7 mouse cellular contexts compared by ENCODE assay signal in genomic region chr6:94282301-94283241, GRCm38 (mm10). TPM values are rescaled to one million over a fixed set of nuclear protein-coding genes. Genes with fewer than 3 reads are reported as not detected.
DNase-seq lines count a peak whose midpoint lies in the region; ATAC-seq and TF ChIP-seq lines count a peak whose summit lies in the region.

No protein-coding gene starts in this region.

- peak overlapping the region; percentile 52 for H3ac ChIP-seq in C2C12 (ENCODE audit: control insufficient read depth, insufficient read length, low read depth)

- DNase-seq in NIH3T3 (ENCODE audit: low read depth), result peak; percentile 66
- DNase-seq in lung, postnatal 25 days (ENCODE audit: low spot score), result peak; percentile 42

- H3K9me3 ChIP-seq in heart, embryonic 12.5 days (replicated peaks), result peaks cover 2% of the 10 kb centered on the region; the same call in 1 of the 2 replicates
- H3K9me3 ChIP-seq in kidney, embryonic 16.5 days (ENCODE audit: low read length), result no peaks in the 10 kb centered on the region

- H3K79me3 ChIP-seq in C2C12 (ENCODE audit: low read depth), result peaks cover 43% of the 10 kb centered on the region

- H3K79me2 ChIP-seq in C2C12 (ENCODE audit: control insufficient read depth, insufficient read depth), result peaks cover 56% of the 10 kb centered on the region

- H3K4me2 ChIP-seq in heart, embryonic 12.5 days, result peak overlapping the region; percentile 91
- peak overlapping the region; percentile 97 for H3K4me2 ChIP-seq in kidney, embryonic 16.5 days (replicated peaks; ENCODE audit: low read depth, low read length)

- H3K36me3 ChIP-seq in C2C12 (ENCODE audit: control insufficient read depth, insufficient read depth), result no peaks in the 10 kb centered on the region
- H3K36me3 ChIP-seq in heart, embryonic 12.5 days, result no peaks in the 10 kb centered on the region
- H3K36me3 ChIP-seq in kidney, embryonic 16.5 days (ENCODE audit: insufficient read depth, low read length), result no peaks in the 10 kb centered on the region
- H3K36me3 ChIP-seq in testis, adult 2 months (ENCODE audit: control insufficient read depth, insufficient read depth, low read length), result no peaks in the 10 kb centered on the region

- peak overlapping the region; percentile 85 for H3K4me3 ChIP-seq in C2C12 (ENCODE audit: insufficient read depth, poor library complexity, severe bottlenecking)
- peak overlapping the region; percentile 68 for H3K4me3 ChIP-seq in heart, embryonic 12.5 days
- peak overlapping the region; percentile 82 for H3K4me3 ChIP-seq in kidney, embryonic 16.5 days (ENCODE audit: low read length)
- peak overlapping the region; percentile 95 for H3K4me3 ChIP-seq in testis, adult 2 months (ENCODE audit: control insufficient read depth, low read depth, low read length)

- H3K27ac ChIP-seq in heart, embryonic 12.5 days (ENCODE audit: poor library complexity, severe bottlenecking), result peak overlapping the region; percentile 95
- peak overlapping the region; percentile 99 for H3K27ac ChIP-seq in kidney, embryonic 16.5 days (ENCODE audit: low read length)
- H3K27ac ChIP-seq in testis, adult 2 months (ENCODE audit: control insufficient read depth, insufficient read depth, low read depth, low read length), result peak overlapping the region; percentile 33; the same call in 1 of the 2 replicates

- no peak for TF ChIP-seq POLR2A in testis, adult 2 months (IDR thresholded peaks at IDR 0.05; ENCODE audit: control insufficient read depth, low read depth, low read length)

- peak overlapping the region; percentile 82 for H3K9ac ChIP-seq in heart, embryonic 12.5 days
- peak overlapping the region; percentile 92 for H3K9ac ChIP-seq in kidney, embryonic 16.5 days (replicated peaks; ENCODE audit: low read length)

- 0 out of 2 replicates have a peak, but pooled peaks have one; percentile 12 for ATAC-seq in common myeloid progenitor, adult 5-6 weeks (replicated peaks; ENCODE audit: low read depth, poor library complexity, severe bottlenecking)
- ATAC-seq in heart, embryonic 12.5 days (ENCODE audit: insufficient number of reproducible peaks, low FRiP score), result peak; percentile 23
- no peak for ATAC-seq in kidney, embryonic 16.5 days (ENCODE audit: low FRiP score, low TSS enrichment)

- peaks cover 39% of the 10 kb centered on the region for H3K4me1 ChIP-seq in heart, embryonic 12.5 days (replicated peaks)
- H3K4me1 ChIP-seq in kidney, embryonic 16.5 days (ENCODE audit: insufficient read depth, low read length), result peaks cover 22% of the 10 kb centered on the region
- peaks cover 14% of the 10 kb centered on the region for H3K4me1 ChIP-seq in testis, adult 2 months (ENCODE audit: control insufficient read depth, insufficient read depth, low read length)

- no peak for TF ChIP-seq CTCF in C2C12 (IDR thresholded peaks at IDR 0.05; ENCODE audit: control insufficient read depth, insufficient read depth, insufficient read length)
- no peak for TF ChIP-seq CTCF in testis, adult 2 months (IDR thresholded peaks at IDR 0.05; ENCODE audit: control insufficient read depth, insufficient read depth, insufficient replicate concordance, low read depth, low read length)

- WGBS in heart, embryonic 12.5 days, result under 1% methylated on average over 55 of the region's 55 CpGs
- under 1% methylated on average over 55 of the region's 55 CpGs for WGBS in kidney, embryonic 16.5 days

- H3K27me3 ChIP-seq in C2C12 (ENCODE audit: control insufficient read depth, insufficient read depth, insufficient read length), result no peaks in the 10 kb centered on the region
- no peaks in the 10 kb centered on the region for H3K27me3 ChIP-seq in heart, embryonic 12.5 days (replicated peaks)
- no peaks in the 10 kb centered on the region for H3K27me3 ChIP-seq in kidney, embryonic 16.5 days (ENCODE audit: insufficient read depth, low read length)
- H3K27me3 ChIP-seq in testis, adult 2 months (ENCODE audit: control insufficient read depth, insufficient read depth, low read length), result no peaks in the 10 kb centered on the region

TF ChIP-seq in C2C12, 6 proteins besides CTCF, POLR2A, EP300 and RAD21:
- TF ChIP-seq MAX (IDR thresholded peaks at IDR 0.05) (no peak), MYOG (IDR thresholded peaks at IDR 0.05; ENCODE audit: control insufficient read depth, extremely low read depth, insufficient read length) (no peak), MYOD1 (IDR thresholded peaks at IDR 0.05; ENCODE audit: control insufficient read depth, insufficient read length, low read depth) (no peak), USF1 (IDR thresholded peaks at IDR 0.05; ENCODE audit: low read depth) (no peak), FOSL1 (IDR thresholded peaks at IDR 0.05; ENCODE audit: insufficient read depth, low read length, poor library complexity, severe bottlenecking) (no peak), CEBPB (IDR thresholded peaks at IDR 0.05; ENCODE audit: low read depth) (no peak)
TF ChIP-seq in C2C12: peak in this region for 0.

RNA-seq across cellular contexts. Expression of gene Magi1, which starts 1.1 kb away (rescaled TPM):
- 3.8 TPM for polyA plus RNA-seq in C2C12 (2012; fragmentation: generic; extraction: Trizol)
- 0.05 and 0.18 TPM in 2 replicates for total RNA-seq in common myeloid progenitor, adult 5-6 weeks (2017)
- polyA plus RNA-seq in heart, embryonic 12.5 days (2016; fragmentation: Nextera tagmentation; extraction: Ambion mirVana), result 9.9 and 13.2 TPM in 2 replicates
- 7.0 and 9.8 TPM in 2 replicates for polyA plus RNA-seq in kidney, embryonic 16.5 days (2015; fragmentation: Nextera tagmentation; extraction: Ambion mirVana)
- polyA plus RNA-seq in testis, adult 2 months (2012; rRNA removed), result 9.2 and 11.1 TPM in 2 replicates

Comparison
In these comparisons a context has a peak if more than half of its experiments do, and no peak if none do; other contexts are left out.
1. H3K27ac ChIP-seq: peak in every context shown above with its lines; median percentile 99 in kidney, embryonic 16.5 days; 95 in heart, embryonic 12.5 days; 33 in testis, adult 2 months.